Mouse (Mus musculus): ENCODE measurements around the gene Tmem131l. TPM values are rescaled to one million over a fixed set of nuclear protein-coding genes. Genes with fewer than 3 reads are reported as not detected.

Tmem131l gene
- total and polyA plus RNA-seq, 3 experiments = 9.6 to 39.6 TPM; not detected in 1

DNA sequence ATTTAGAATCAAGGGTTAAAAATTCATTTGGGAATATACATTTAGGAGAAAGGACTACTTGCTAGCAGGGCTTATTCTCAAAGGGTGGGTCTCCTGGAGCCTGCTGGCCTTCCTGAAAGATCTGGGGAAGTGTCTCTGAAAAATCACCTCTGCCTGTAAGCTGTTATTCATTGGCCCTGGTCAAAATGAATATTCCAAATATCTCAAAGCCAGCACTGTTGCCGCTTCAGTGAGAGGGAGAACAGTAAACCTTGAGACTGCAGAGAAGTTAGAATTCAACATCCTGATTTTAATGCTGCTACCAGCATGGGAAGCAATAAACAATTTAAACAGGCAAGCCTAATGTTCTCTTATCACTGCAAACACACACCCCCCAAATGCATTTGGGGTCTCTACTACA is 1.8 kb downstream of the Tmem131l start:
- Histone ChIP-seq H3K4me1 (ENCODE audit: control insufficient read depth in 1 of 2, insufficient read depth in 2 of 2, low read length in 2 of 2) (peaks cover 25 to 42% of the 10 kb centered on the region in 2 experiments), H3K9ac (ENCODE audit: control insufficient read depth, low read depth, low read length, poor library complexity, severe bottlenecking) (peak overlapping the region; percentile 17), H3K4me3 (ENCODE audit: control insufficient read depth in 1 of 2, insufficient read depth in 1 of 2, low read depth in 2 of 2, low read length in 2 of 2) (peak overlapping the region in 1 of 2 experiments; percentile 96; a peak in 2 of 4 replicates), H3K36me3 (ENCODE audit: control insufficient read depth in 1 of 2, insufficient read depth in 2 of 2, low read length in 2 of 2) (peaks cover 0 to 61% of the 10 kb centered on the region in 2 experiments; a peak in 2 of 4 replicates), H3K79me2 (ENCODE audit: control insufficient read depth, insufficient read depth, low read length, poor library complexity) (peaks cover 43% of the 10 kb centered on the region), H3K27me3 (ENCODE audit: control insufficient read depth in 1 of 2, insufficient read depth in 2 of 2, low read length in 2 of 2) (no peaks in the 10 kb centered on the region), H3K9me3 (replicated peaks; ENCODE audit: insufficient read depth, low read length) (no peaks in the 10 kb centered on the region), H3K27ac (ENCODE audit: control insufficient read depth, low read depth, low read length) (no peak overlapping the region)
- DNase-seq (ENCODE audit: low read depth, low spot score) = no peak
- no peak for TF ChIP-seq TAL1 (IDR thresholded peaks at IDR 0.05; ENCODE audit: low read length)
- no peak for TF ChIP-seq JUND (IDR thresholded peaks at IDR 0.05; ENCODE audit: low read depth, low read length)
- TF ChIP-seq MAFK (IDR thresholded peaks at IDR 0.05; ENCODE audit: borderline replicate concordance, low read depth, low read length) = no peak
- no peak for TF ChIP-seq UBTF (IDR thresholded peaks at IDR 0.05; ENCODE audit: borderline replicate concordance, insufficient read depth, low read depth, low read length)
- TF ChIP-seq ELF1 (IDR thresholded peaks at IDR 0.05; ENCODE audit: low read depth, low read length) = no peak
- TF ChIP-seq MYC (IDR thresholded peaks at IDR 0.05; ENCODE audit: low read depth, low read length) = no peak
- TF ChIP-seq MYB (IDR thresholded peaks at IDR 0.05; ENCODE audit: low read depth, low read length) = no peak
- no peak for TF ChIP-seq E2F4 (IDR thresholded peaks at IDR 0.05; ENCODE audit: borderline replicate concordance, low read depth, low read length)
- TF ChIP-seq CHD2 (IDR thresholded peaks at IDR 0.05; ENCODE audit: low read length) = no peak
- no peak for TF ChIP-seq SMC3 (IDR thresholded peaks at IDR 0.05; ENCODE audit: low read depth, low read length)
- TF ChIP-seq ETS1 (IDR thresholded peaks at IDR 0.05; ENCODE audit: low read depth, low read length) = no peak
- TF ChIP-seq SIN3A (IDR thresholded peaks at IDR 0.05; ENCODE audit: low read length) = no peak
- no peak for TF ChIP-seq GATA1 (IDR thresholded peaks at IDR 0.05; ENCODE audit: low read depth, low read length)
- no peak for TF ChIP-seq POLR2AphosphoS2 (IDR thresholded peaks at IDR 0.05; ENCODE audit: low read length)

DNA sequence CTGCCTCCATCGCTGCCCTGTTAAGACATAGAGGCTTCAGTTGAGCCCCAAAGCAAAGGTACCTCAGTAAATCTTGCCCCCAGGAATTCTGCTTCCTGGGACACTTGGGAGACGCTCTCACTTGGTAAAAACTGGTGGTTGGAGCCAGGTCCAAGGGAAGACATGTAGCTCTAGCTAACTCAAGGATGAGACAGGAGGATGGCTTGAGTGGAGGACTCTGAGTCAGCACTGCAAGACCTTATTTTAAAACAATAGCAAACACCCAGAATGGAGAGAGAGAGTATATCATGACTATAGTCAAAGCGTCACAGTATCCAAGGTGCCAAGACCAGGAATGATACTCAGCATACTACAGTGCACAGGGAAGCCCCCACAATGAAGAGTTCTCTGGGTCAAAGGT is 2.4 kb downstream of the Tmem131l start:
- H3K27me3 ChIP-seq (ENCODE audit: control insufficient read depth in 1 of 2, insufficient read depth in 2 of 2, low read length in 2 of 2) = no peaks in the 10 kb centered on the region
- H3K9me3 ChIP-seq (replicated peaks; ENCODE audit: insufficient read depth, low read length) = no peaks in the 10 kb centered on the region
- peaks cover 0 to 58% of the 10 kb centered on the region in 2 experiments; a peak in 2 of 4 replicates for H3K36me3 ChIP-seq (ENCODE audit: control insufficient read depth in 1 of 2, insufficient read depth in 2 of 2, low read length in 2 of 2)
- no peak overlapping the region for H3K9ac ChIP-seq (ENCODE audit: control insufficient read depth, low read depth, low read length, poor library complexity, severe bottlenecking)
- peaks cover 25 to 42% of the 10 kb centered on the region in 2 experiments for H3K4me1 ChIP-seq (ENCODE audit: control insufficient read depth in 1 of 2, insufficient read depth in 2 of 2, low read length in 2 of 2)
- no peak for TF ChIP-seq RCOR1 (IDR thresholded peaks at IDR 0.05; ENCODE audit: low read depth, low read length)
- no peak for TF ChIP-seq UBTF (IDR thresholded peaks at IDR 0.05; ENCODE audit: borderline replicate concordance, insufficient read depth, low read depth, low read length)
- no peak for TF ChIP-seq CTCF (IDR thresholded peaks at IDR 0.05 in 2 of 3, conservative IDR thresholded peaks at IDR 0.05 in 1 of 3; ENCODE audit: control insufficient read depth in 1 of 3, insufficient read depth in 1 of 3, low read depth in 2 of 3, low read length in 3 of 3, poor library complexity in 1 of 3, severe bottlenecking in 1 of 3)
- no peak for TF ChIP-seq MEF2A (IDR thresholded peaks at IDR 0.05; ENCODE audit: extremely low read depth, insufficient replicate concordance, low read depth, low read length, poor library complexity, severe bottlenecking)
- no peak for TF ChIP-seq ELF1 (IDR thresholded peaks at IDR 0.05; ENCODE audit: low read depth, low read length)
- no peak for TF ChIP-seq ZNF384 (IDR thresholded peaks at IDR 0.05; ENCODE audit: low read depth, low read length)
- no peak for TF ChIP-seq USF2 (IDR thresholded peaks at IDR 0.05; ENCODE audit: borderline replicate concordance in 1 of 2, insufficient read depth in 1 of 2, low read depth in 1 of 2, low read length in 2 of 2)
- H3K79me2 ChIP-seq (ENCODE audit: control insufficient read depth, insufficient read depth, low read length, poor library complexity) = peaks cover 46% of the 10 kb centered on the region
- peak overlapping the region in 1 of 2 experiments; percentile 9; a peak in 2 of 4 replicates for H3K4me3 ChIP-seq (ENCODE audit: control insufficient read depth in 1 of 2, insufficient read depth in 1 of 2, low read depth in 2 of 2, low read length in 2 of 2)
- peak; percentile 18 for DNase-seq (ENCODE audit: low read depth, low spot score)
- H3K27ac ChIP-seq (ENCODE audit: control insufficient read depth, low read depth, low read length) = no peak overlapping the region

Measured in MEL (cell line).